Mouse (Mus musculus): ENCODE measurements around the gene Rabgef1.

GRCm38 (mm10) chr5:130171423-130171954 lies at the start of gene Rabgef1:
- TF ChIP-seq CTCF (IDR thresholded peaks at IDR 0.05; ENCODE audit: low read depth, low read length) (no peak), EP300 (IDR thresholded peaks at IDR 0.05; ENCODE audit: insufficient read depth, low read depth, low read length) (no peak)
